Mouse (Mus musculus): Measurements from ENCODE around the gene Scd1. TPM values are rescaled to one million over a fixed set of nuclear protein-coding genes. Genes with fewer than 3 reads are reported as not detected.

The Scd1 gene
- polyA plus RNA-seq, 1 experiment from 2014 or later, result 3.7 TPM

- H3K4me3 ChIP-seq (ENCODE audit: low read depth, low read length), result no peak overlapping the region
- no peaks in the 10 kb centered on the region for H3K4me1 ChIP-seq (ENCODE audit: control insufficient read depth, insufficient read depth, low read length)
- no peak overlapping the region for H3K9ac ChIP-seq (replicated peaks; ENCODE audit: low read depth, low read length)
- no peak for ATAC-seq (ENCODE audit: insufficient number of reproducible peaks, insufficient read depth, low FRiP score, low read depth)
- no peak overlapping the region for H3K27ac ChIP-seq (ENCODE audit: low read length)
- no peaks in the 10 kb centered on the region for H3K36me3 ChIP-seq (ENCODE audit: control insufficient read depth, insufficient read depth, low read length)
- no peaks in the 10 kb centered on the region for H3K9me3 ChIP-seq (ENCODE audit: control insufficient read depth, low read depth, low read length)
- 78% methylated on average over 1 of the region's 1 CpGs for WGBS
- H3K27me3 ChIP-seq (ENCODE audit: control insufficient read depth, insufficient read depth, low read length), result no peaks in the 10 kb centered on the region
- H3K4me2 ChIP-seq (replicated peaks; ENCODE audit: low read depth, low read length), result no peak overlapping the region
These were observed 20.0 kb upstream of the Scd1 start for GRCm38 (mm10) chr19:44427721-44428120.

GRCm38 (mm10) chr19:44422051-44422631, 14.5 kb upstream of the Scd1 start:
- 73% methylated on average over 8 of the region's 8 CpGs for WGBS
- ATAC-seq (ENCODE audit: insufficient number of reproducible peaks, insufficient read depth, low FRiP score, low read depth), result no peak
- no peaks in the 10 kb centered on the region for H3K9me3 ChIP-seq (ENCODE audit: control insufficient read depth, low read depth, low read length)

GRCm38 (mm10) chr19:44419530-44419929, 11.9 kb upstream of the Scd1 start:
- H3K4me3 ChIP-seq (ENCODE audit: low read depth, low read length), result no peak overlapping the region
- H3K9ac ChIP-seq (replicated peaks; ENCODE audit: low read depth, low read length), result no peak overlapping the region
- WGBS, result 49% methylated on average over 11 of the region's 11 CpGs
- no peaks in the 10 kb centered on the region for H3K36me3 ChIP-seq (ENCODE audit: control insufficient read depth, insufficient read depth, low read length)
- no peaks in the 10 kb centered on the region for H3K27me3 ChIP-seq (ENCODE audit: control insufficient read depth, insufficient read depth, low read length)
- no peak overlapping the region for H3K4me2 ChIP-seq (replicated peaks; ENCODE audit: low read depth, low read length)
- no peak for ATAC-seq (ENCODE audit: insufficient number of reproducible peaks, insufficient read depth, low FRiP score, low read depth)
- H3K27ac ChIP-seq (ENCODE audit: low read length), result no peak overlapping the region
- H3K9me3 ChIP-seq (ENCODE audit: control insufficient read depth, low read depth, low read length), result no peaks in the 10 kb centered on the region
- H3K4me1 ChIP-seq (ENCODE audit: control insufficient read depth, insufficient read depth, low read length), result no peaks in the 10 kb centered on the region

More at GRCm38 (mm10) chr19:44422051-44422631, 14.5 kb upstream of the Scd1 start:
- no peaks in the 10 kb centered on the region for H3K36me3 ChIP-seq (ENCODE audit: control insufficient read depth, insufficient read depth, low read length)
- no peak overlapping the region for H3K27ac ChIP-seq (ENCODE audit: low read length)
- H3K4me3 ChIP-seq (ENCODE audit: low read depth, low read length), result no peak overlapping the region
- no peaks in the 10 kb centered on the region for H3K4me1 ChIP-seq (ENCODE audit: control insufficient read depth, insufficient read depth, low read length)
- no peak overlapping the region for H3K9ac ChIP-seq (replicated peaks; ENCODE audit: low read depth, low read length)
- no peaks in the 10 kb centered on the region for H3K27me3 ChIP-seq (ENCODE audit: control insufficient read depth, insufficient read depth, low read length)
- no peak overlapping the region for H3K4me2 ChIP-seq (replicated peaks; ENCODE audit: low read depth, low read length)

- no peak overlapping the region for H3K27ac ChIP-seq (ENCODE audit: low read length)
- no peak for ATAC-seq (ENCODE audit: insufficient number of reproducible peaks, insufficient read depth, low FRiP score, low read depth)
- H3K4me3 ChIP-seq (ENCODE audit: low read depth, low read length), result no peak overlapping the region
- H3K4me2 ChIP-seq (replicated peaks; ENCODE audit: low read depth, low read length), result no peak overlapping the region
- 21% methylated on average over 4 of the region's 4 CpGs for WGBS
- no peaks in the 10 kb centered on the region for H3K4me1 ChIP-seq (ENCODE audit: control insufficient read depth, insufficient read depth, low read length)
- H3K9ac ChIP-seq (replicated peaks; ENCODE audit: low read depth, low read length), result no peak overlapping the region
- no peaks in the 10 kb centered on the region for H3K36me3 ChIP-seq (ENCODE audit: control insufficient read depth, insufficient read depth, low read length)
- no peaks in the 10 kb centered on the region for H3K9me3 ChIP-seq (ENCODE audit: control insufficient read depth, low read depth, low read length)
- H3K27me3 ChIP-seq (ENCODE audit: control insufficient read depth, insufficient read depth, low read length), result no peaks in the 10 kb centered on the region
These were observed 11.3 kb upstream of the Scd1 start for GRCm38 (mm10) chr19:44418945-44419344.

GRCm38 (mm10) chr19:44418544-44418943, 10.9 kb upstream of the Scd1 start:
- no peak overlapping the region for H3K4me2 ChIP-seq (replicated peaks; ENCODE audit: low read depth, low read length)
- H3K27me3 ChIP-seq (ENCODE audit: control insufficient read depth, insufficient read depth, low read length), result no peaks in the 10 kb centered on the region
- no peak for ATAC-seq (ENCODE audit: insufficient number of reproducible peaks, insufficient read depth, low FRiP score, low read depth)
- H3K9me3 ChIP-seq (ENCODE audit: control insufficient read depth, low read depth, low read length), result no peaks in the 10 kb centered on the region
- no peak overlapping the region for H3K9ac ChIP-seq (replicated peaks; ENCODE audit: low read depth, low read length)
- no peak overlapping the region for H3K27ac ChIP-seq (ENCODE audit: low read length)
- 64% methylated on average over 9 of the region's 9 CpGs for WGBS
- H3K4me1 ChIP-seq (ENCODE audit: control insufficient read depth, insufficient read depth, low read length), result no peaks in the 10 kb centered on the region
- H3K4me3 ChIP-seq (ENCODE audit: low read depth, low read length), result no peak overlapping the region
- no peaks in the 10 kb centered on the region for H3K36me3 ChIP-seq (ENCODE audit: control insufficient read depth, insufficient read depth, low read length)

GRCm38 (mm10) chr19:44418061-44418460, 10.4 kb upstream of the Scd1 start:
- no peaks in the 10 kb centered on the region for H3K4me1 ChIP-seq (ENCODE audit: control insufficient read depth, insufficient read depth, low read length)
- WGBS, result 71% methylated on average over 5 of the region's 5 CpGs

GRCm38 (mm10) chr19:44417448-44417847, 9.8 kb upstream of the Scd1 start:
- no peaks in the 10 kb centered on the region for H3K27me3 ChIP-seq (ENCODE audit: control insufficient read depth, insufficient read depth, low read length)
- 68% methylated on average over 4 of the region's 4 CpGs for WGBS
- H3K36me3 ChIP-seq (ENCODE audit: control insufficient read depth, insufficient read depth, low read length), result no peaks in the 10 kb centered on the region
- no peak overlapping the region for H3K27ac ChIP-seq (ENCODE audit: low read length)
- no peak overlapping the region for H3K4me3 ChIP-seq (ENCODE audit: low read depth, low read length)
- no peak for ATAC-seq (ENCODE audit: insufficient number of reproducible peaks, insufficient read depth, low FRiP score, low read depth)
- H3K4me2 ChIP-seq (replicated peaks; ENCODE audit: low read depth, low read length), result no peak overlapping the region
- H3K9ac ChIP-seq (replicated peaks; ENCODE audit: low read depth, low read length), result no peak overlapping the region
- no peaks in the 10 kb centered on the region for H3K4me1 ChIP-seq (ENCODE audit: control insufficient read depth, insufficient read depth, low read length)
- H3K9me3 ChIP-seq (ENCODE audit: control insufficient read depth, low read depth, low read length), result no peaks in the 10 kb centered on the region

More at GRCm38 (mm10) chr19:44418061-44418460, 10.4 kb upstream of the Scd1 start:
- Histone ChIP-seq H3K36me3 (ENCODE audit: control insufficient read depth, insufficient read depth, low read length) (no peaks in the 10 kb centered on the region), H3K9ac (replicated peaks; ENCODE audit: low read depth, low read length) (no peak overlapping the region), H3K27ac (ENCODE audit: low read length) (no peak overlapping the region), H3K9me3 (ENCODE audit: control insufficient read depth, low read depth, low read length) (no peaks in the 10 kb centered on the region), H3K27me3 (ENCODE audit: control insufficient read depth, insufficient read depth, low read length) (no peaks in the 10 kb centered on the region), H3K4me2 (replicated peaks; ENCODE audit: low read depth, low read length) (no peak overlapping the region), H3K4me3 (ENCODE audit: low read depth, low read length) (no peak overlapping the region)
- ATAC-seq (ENCODE audit: insufficient number of reproducible peaks, insufficient read depth, low FRiP score, low read depth), result no peak

GRCm38 (mm10) chr19:44416240-44416639, 8.6 kb upstream of the Scd1 start:
- H3K36me3 ChIP-seq (ENCODE audit: control insufficient read depth, insufficient read depth, low read length), result no peaks in the 10 kb centered on the region
- H3K4me1 ChIP-seq (ENCODE audit: control insufficient read depth, insufficient read depth, low read length), result no peaks in the 10 kb centered on the region
- H3K4me2 ChIP-seq (replicated peaks; ENCODE audit: low read depth, low read length), result no peak overlapping the region
- 77% methylated on average over 5 of the region's 5 CpGs for WGBS
- H3K9ac ChIP-seq (replicated peaks; ENCODE audit: low read depth, low read length), result no peak overlapping the region
- H3K27ac ChIP-seq (ENCODE audit: low read length), result no peak overlapping the region
- H3K27me3 ChIP-seq (ENCODE audit: control insufficient read depth, insufficient read depth, low read length), result no peaks in the 10 kb centered on the region
- H3K9me3 ChIP-seq (ENCODE audit: control insufficient read depth, low read depth, low read length), result no peaks in the 10 kb centered on the region
- H3K4me3 ChIP-seq (ENCODE audit: low read depth, low read length), result no peak overlapping the region
- ATAC-seq (ENCODE audit: insufficient number of reproducible peaks, insufficient read depth, low FRiP score, low read depth), result no peak

- H3K9ac ChIP-seq (replicated peaks; ENCODE audit: low read depth, low read length), result no peak overlapping the region
- H3K27ac ChIP-seq (ENCODE audit: low read length), result no peak overlapping the region
- no peak overlapping the region for H3K4me3 ChIP-seq (ENCODE audit: low read depth, low read length)
- H3K27me3 ChIP-seq (ENCODE audit: control insufficient read depth, insufficient read depth, low read length), result no peaks in the 10 kb centered on the region
- H3K4me1 ChIP-seq (ENCODE audit: control insufficient read depth, insufficient read depth, low read length), result no peaks in the 10 kb centered on the region
- H3K36me3 ChIP-seq (ENCODE audit: control insufficient read depth, insufficient read depth, low read length), result no peaks in the 10 kb centered on the region
- H3K4me2 ChIP-seq (replicated peaks; ENCODE audit: low read depth, low read length), result no peak overlapping the region
- no peak for ATAC-seq (ENCODE audit: insufficient number of reproducible peaks, insufficient read depth, low FRiP score, low read depth)
- 84% methylated on average over 5 of the region's 5 CpGs for whole genome bisulfite sequencing
- no peaks in the 10 kb centered on the region for H3K9me3 ChIP-seq (ENCODE audit: control insufficient read depth, low read depth, low read length)
These were observed 7.8 kb upstream of the Scd1 start for GRCm38 (mm10) chr19:44415464-44415863.
